Mouse (Mus musculus): Measurements from ENCODE around the gene Cd6.
A peak's percentile ranks its signal among the peaks of the same experiment; 100 is the strongest.

The Cd6 gene

DNA sequence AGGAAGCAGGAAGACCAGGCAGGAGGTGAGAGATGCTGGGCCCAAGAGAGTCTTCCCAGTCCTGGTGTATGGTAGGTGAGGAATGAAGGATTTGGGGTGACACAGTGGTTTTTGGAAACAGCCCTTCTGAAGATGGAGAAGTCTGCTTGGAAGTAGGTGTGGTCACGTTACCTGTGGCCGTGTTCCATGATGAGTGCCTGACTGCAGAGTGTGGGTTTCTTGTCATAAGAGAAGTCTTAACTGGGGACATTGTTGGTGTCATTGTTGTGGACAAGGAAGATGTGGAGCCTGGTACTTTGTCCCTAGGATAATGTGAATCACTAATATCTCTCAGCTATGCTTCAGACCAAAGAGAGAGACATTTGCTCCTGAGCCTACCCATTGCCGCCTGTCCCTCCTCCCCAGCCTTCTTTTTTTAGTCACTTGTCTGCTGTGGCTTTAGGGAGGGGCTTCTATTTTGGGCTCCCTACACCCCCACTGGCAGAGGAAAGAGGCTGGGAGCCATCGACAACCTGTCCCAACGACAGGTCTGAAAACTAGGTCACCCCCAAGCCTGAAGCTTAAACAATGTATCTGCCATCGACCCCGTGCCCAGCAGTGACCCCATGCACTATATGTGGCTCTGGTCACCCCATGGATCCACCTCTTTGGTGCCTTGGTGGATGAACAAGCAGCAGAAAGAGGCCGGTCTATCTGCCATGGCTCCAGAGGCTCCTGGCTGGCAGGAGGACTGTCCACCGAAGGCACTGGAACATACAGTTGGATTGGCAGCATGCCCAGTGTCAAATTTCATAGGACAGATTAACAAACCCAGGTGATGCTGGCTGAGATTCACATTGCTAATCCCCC lies 69.7 kb downstream of the Cd6 start:
- DNase-seq, result peak; percentile 85

DNA sequence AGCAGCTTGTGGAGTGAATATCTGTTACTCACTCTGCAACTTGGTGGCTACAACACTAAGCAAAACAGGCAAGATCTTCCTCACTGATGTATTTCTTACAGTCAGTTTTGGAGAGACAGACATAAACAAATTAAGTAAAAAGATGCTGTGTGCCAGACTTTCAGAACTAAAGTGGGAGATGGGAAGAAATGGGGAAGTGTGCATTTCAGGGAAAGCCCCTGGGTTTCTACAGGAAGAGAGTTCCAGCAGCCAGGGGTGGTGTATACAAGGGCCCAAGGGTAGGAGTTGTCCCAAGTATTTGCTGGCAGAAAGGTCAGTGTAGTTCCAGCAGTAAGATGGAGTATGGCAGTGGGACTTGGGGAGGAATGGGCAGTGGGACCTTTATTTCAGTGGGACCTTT lies 70.3 kb downstream of the Cd6 start:
- DNase-seq, result no peak

DNA sequence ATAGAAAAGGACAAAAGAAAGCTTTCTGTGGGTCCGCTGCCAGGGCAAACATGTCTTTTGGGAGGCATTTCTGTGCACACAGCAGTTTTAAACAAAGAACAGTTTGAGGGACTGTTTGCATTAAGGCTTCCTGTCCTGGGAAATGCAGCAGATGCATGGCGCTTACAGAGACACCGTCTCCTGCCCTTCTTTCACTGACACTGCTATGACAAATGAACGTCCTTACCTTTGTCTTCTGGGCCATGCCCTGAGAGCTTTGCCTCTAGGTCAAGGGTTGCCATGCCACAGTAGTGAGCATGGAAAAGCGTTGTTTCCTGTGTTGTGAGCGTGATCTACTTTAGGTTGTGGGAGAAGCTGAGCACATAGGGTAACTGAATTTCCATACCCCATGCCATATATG lies 71.2 kb downstream of the Cd6 start:
- no peak for DNase-seq

DNA sequence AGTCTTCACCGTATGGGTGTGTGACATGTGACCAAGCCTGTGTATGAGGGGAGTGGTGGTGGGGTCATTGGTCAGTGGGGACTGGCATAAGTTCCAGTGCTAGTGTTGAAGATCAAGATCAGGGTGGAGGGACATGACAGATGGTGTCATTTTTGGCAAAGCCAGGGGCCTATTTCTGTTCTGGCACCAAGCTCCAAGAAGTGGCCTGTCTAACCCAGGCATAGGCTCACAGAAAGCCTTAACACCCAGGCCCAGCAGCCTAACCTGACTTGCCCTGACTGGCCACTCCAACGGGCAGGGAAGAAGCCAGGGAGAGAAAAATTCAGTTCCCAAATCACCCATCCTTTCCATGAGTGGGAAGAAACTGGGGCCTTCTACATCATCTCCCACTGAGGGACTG lies 72.3 kb downstream of the Cd6 start:
- DNase-seq, result peak; percentile 84

DNA sequence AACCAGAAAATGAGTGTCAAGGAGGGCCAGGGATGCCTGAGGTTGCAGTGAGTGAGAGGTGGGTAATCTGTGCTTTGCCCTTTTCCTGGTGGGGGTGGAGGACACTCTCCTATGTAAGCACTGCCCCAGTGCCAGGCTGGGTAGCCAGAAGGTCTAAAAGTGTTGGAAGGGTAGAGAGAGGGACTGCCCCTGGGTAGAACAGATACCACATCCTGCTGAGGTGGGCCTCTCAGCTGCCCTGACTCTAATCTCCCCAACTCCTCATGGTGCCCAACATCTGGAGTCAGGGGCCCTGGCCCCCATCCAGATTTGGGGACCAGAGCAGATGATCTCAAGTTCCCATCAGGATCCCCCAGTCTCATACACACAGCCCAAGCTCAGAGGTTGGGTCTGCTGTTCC lies 72.7 kb downstream of the Cd6 start:
- DNase-seq, result no peak

DNA sequence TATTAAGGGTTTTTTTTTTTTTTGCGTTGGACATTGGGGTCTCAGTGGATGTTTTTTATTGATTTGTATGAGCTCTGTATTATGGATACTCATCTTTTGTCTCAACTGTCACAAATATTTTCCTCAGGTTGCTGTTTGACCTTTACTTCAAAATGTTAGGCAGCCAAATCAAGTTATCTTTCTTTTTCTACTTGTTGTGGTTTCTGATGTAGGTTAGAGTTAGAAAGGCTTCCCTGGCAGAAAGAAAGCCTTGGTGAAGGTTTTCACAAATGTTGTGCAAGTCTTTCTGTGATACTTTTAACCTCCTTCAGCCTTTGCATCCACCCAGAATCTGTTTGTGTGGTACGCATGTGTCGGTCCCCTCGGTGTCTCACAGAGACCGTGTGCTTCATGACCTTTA lies 77.2 kb downstream of the Cd6 start:
- DNase-seq, result no peak

DNA sequence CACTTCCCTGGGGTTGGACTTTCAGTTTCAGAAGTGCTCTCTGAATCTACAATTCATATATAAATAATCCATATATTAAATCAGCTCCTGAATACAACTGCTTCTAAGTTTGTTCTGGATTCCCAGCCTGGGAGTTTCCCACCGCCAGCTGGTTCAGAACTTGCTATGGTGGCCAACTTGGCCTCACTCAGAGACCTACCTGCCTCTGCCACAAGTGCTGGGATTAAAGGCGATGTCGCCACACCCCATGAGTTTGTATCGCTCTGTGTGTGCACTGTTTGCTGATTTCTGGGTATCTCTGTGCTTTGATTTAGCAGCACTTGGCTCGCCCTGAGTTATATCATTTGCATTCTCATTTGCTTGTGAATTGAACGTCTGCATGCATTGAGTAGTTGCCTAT lies 77.8 kb downstream of the Cd6 start:
- no peak for DNase-seq

DNA sequence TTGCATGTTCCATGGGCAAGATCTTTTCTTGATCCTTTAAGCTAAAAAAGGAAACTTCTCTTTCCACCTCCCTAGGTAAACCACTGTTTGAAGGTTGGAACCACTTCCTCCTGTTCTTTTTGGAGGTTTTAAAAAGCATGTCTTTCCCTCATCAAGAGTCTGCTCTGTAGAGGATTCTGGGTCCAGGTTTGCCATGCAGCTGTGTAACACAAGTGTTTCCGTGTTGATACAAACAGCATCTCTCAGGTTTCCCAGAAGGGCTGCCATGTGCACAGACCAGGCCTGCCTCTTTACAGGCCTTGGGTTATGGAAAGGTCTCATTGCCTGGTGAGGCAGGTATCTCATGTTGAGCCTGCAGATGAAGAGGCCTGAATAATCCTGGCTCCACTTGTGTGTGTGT lies 78.3 kb downstream of the Cd6 start:
- no peak for DNase-seq

DNA sequence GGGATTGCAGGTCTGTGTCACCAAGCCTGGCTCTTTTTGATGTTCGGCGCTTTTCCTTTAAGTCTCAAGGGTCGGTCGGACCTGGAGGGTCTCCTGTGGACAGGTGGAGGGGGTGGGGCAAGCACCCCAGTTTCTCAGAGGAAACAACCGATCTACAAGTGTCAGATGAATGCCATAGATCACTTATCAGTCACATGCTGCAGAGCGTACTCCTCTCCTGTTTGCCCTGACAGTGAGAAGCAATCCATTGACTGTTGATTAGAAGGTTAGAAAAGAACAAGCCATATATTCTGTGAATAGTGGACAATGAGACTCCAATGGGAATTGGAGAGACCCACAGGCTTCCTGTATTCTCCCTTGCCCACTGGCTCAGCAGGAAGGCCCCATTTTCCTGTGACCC lies 79.7 kb downstream of the Cd6 start:
- no peak for DNase-seq

DNA sequence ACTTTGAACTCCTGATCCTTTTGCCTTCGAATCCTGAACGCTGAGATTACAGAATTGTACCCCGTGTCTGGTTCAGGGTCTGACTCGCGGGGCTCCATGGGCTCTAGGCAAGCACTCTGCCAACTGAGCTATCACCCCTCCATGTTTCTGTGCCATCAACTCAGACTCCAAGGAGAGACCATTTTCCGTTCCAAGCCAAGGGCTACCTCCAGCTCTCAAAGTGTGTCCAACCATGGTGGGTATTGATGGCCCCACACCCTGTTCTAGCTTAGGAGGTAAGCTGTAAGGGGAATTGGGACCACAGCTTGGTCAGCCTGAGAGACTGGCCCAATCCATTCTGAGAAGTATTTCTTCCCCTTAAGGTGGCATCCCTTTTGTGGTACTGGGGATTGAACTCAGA lies 80.6 kb downstream of the Cd6 start:
- no peak for DNase-seq

DNA sequence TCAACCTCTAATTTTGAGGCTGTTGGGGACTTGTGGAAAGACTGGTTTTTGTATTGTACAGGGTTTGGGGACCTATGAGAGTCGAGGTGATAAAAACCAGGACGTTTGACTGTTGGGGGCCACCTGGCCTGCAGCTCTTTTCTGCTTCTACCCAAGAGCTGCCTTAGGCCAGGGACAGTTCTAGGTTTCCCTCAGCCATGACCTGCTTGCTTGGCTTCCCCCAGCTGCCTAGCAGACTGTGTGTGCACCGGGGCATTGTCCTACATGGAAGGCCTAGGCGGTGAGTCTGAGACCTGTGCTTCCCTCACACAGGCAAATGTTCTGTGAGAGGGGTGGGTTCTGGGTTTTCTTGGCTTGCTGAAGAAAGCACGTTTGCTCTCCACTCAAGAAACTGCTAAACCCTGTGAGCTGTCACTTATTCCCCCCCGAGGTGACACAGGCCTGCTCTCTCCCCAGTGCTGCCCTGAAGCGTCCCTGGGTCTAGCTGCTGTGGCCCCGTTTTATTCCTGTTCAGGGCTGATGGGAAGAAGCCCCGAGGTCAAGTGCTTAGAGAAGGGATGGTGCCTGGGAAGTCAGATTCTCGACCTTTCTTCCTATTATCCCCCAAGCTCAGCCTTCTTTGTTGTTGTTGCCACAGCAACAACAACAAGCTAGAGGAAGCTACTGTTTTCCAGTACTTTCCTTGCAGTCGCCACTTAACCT lies 81.3 kb downstream of the Cd6 start:
- no peak for DNase-seq

DNA sequence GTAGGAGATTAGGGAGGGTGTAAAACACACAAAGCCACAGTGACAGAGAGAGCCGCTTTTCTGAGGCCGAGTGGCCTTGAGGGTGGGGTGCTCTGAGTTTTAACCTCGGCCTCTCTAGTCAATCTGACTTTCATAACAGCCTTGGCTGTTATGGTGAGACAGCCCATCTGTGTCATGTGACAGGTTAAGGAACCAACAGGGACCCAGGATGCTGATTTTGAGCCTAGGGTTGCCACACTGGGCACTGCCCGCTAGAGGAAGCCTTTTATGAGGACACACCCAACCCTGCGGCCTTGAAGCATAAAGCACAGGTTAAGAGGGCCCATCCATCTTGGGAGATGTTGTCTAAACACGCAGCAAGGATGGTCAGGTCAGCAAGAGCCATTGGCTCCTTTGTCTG lies 82.1 kb downstream of the Cd6 start:
- no peak for DNase-seq

DNA sequence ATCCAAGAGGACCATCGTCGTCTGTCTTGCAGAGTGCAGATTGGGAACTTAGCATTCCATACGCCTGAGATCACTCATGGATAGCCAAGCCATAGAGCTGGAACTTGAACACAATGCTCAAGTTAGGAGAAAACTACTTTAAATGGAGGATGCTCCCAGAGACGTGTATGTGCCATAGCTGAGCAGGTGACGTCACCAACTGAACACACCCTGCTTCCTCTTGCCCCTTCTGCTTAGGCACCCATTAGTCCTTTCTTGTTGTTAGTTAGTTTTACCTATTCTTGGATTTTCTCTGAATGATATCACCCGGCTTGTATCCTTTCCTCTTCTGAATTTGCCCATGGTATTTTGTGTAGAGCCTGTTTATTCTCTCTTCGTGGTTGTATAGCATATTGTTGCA lies 82.7 kb downstream of the Cd6 start:
- DNase-seq, result no peak

DNA sequence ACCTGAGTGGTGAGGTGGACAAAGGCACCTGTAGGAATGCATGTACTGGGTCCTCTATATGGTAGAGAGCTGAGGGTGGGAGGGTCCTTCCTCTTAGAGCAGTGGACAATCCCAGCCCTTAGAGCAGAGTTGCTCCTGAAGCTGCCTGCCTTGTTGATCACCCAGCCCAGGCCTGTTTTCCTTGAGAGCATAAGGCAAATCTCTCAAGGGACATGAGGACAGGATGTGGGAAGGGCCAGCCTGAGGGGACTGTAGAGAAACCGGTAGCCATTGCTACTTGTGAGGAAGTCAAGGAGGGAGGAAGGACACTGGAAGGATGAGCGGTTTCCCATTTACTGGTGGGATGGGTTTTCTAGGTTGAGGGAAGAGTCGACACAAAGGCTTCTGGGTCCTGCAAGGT lies 87.3 kb downstream of the Cd6 start:
- DNase-seq, result no peak

DNA sequence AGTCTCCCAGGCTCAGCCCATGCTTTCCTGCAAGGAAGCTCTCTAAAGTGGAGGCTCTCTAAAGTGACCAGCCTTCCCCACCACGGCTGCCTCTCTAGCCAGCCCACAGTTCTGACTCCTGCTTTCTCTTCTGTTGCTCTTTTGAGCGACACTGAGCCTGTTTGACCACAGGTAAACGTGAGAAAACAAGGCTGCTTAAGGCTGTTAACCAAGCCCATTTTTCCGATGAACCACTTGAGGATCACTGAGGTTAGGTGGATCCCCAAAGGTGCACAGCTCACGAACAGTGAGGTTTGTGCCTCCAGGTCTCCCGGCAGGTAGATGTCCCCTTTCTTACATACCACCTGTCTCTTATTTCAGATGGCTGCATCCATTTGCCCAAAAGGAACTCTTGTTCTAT lies 87.7 kb downstream of the Cd6 start:
- DNase-seq, result no peak

DNA sequence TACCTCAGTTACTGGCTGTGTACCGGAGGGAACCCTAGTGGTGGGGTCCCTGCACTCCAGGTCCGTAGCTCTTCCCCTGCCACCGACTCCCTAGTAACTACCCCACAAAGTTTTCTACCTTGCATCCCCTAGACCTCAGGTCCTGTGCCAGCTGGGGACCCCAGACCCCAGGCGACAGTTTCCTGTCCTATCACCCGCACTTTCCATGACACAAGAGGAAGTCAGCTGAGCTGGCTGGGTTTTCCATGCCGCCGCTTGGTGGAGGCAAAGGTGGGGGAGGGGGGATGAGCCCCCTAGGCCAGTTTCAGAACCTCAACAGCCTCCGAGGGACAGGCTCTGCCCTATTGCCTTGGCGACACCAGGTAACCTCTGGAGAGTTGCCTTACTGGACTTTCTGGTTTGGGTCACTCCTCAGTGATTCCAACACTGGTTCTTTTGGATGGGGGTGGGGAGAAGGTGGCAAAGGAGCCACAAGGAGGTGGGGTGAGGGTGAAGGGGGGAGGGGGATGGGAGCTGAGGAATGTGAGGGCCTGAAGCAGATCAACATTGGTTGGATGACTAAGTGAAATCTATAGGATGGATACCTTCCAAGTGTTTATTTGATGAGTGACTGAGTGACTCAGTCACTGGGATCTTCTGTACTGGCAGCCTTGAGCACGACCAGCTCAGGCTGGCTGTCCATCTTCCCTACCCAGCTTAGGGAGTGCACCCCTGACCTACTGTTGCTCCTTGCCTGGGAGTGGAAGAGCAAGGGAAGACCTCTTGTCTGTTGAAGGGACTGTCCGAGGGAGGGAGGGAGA lies 89.0 kb downstream of the Cd6 start:
- DNase-seq, result no peak

DNA sequence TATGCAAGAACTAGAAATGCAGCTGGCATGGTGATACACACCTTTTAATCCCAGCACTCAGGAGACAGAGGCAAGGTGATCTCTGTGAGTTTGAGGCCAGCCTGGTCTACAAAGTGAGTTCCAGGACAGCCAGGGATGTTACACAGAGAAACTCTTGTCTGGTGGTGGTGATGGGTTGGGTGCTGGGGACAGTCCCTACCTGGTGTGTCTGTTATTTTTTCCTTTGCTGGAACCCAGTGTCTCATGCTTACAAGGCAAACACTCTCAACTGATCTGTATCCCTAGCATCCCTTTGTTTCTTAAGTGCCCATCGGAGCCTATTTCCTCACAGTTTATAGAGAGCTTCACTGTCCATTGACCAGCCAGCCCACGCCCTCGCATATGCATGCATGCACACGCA lies 89.9 kb downstream of the Cd6 start:
- DNase-seq, result no peak
